Mouse (Mus musculus): ENCODE measurements around the gene Oprd1.
A peak's percentile ranks its signal among the peaks of the same experiment; 100 is the strongest.

Gene Oprd1

DNA sequence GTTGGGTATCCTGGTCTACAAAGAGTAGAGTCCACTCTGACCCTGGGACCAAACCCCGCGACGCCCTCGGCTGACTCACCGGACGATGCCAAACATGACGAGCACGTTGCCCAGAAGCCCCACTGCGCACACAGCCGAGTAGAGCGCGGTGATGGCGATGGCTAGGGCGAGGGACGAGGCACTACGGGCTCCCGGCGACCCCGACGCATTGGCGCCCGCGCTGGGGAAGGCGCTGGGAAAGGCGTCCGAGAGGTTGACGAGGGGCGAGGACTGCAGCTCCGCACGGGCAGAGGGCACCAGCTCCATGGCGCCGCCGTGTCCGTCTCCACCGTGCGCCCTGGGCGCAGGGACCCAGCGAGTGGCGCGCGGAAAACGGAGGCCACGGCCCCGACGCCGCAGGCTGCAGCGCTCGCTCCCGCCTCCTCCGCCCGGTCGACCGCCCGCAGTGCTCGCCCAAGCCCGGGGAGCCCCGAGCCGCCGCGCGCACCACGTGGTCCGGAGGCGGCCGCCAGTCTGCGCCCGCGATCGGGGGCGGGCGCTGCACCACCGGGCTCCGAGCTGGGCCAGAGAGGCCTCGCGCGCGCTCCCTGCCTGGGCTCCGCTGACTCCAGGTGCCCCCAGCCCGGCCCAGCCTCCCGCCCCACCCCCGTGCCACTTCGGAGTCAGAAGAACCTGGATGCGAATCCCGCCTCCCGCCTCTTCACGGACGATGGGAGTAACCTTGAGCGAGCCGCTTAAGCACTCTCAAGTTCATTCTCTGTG is at the start of gene Oprd1:
TSS of gene Oprd1 (minus strand) at position 407 of the 762 bp plus-strand sequence.
- no peak for DNase-seq (ENCODE audit: low spot score in 2 of 2)

DNA sequence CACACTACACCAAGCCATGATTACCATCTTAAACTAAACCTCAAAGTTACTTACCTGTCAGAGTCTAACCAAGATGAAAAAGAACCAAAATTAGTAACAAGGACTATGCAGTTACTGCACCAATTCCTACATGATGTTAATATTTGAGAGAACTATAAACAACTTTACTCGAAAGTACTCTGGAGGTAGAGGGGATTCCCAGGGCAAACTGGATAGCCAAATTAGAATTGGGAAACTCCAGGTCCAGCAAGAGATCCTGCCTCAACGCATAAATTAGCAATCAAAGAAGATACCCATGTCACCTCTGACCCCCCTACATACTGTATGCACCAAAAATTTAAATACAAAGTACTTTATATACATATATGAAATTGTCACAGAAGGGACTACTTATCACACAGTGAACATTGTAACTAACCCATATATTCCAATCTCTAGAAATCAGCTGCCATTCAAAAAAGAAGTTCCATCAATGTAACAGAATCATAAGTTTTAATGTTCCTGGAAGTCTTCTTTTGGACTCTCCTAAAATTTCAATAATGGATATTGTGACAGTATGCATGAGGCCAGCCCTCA is 43.6 kb upstream of the Oprd1 start:
- DNase-seq (ENCODE audit: low spot score in 2 of 2): no peak

- DNase-seq (ENCODE audit: low spot score in 2 of 2): no peak
Observed at GRCm38 (mm10) chr4:132183162-132183561, 38.9 kb upstream of the Oprd1 start.

- peak in 1 of 2 experiments; percentile 31 for DNase-seq (ENCODE audit: low spot score in 2 of 2)
Observed at GRCm38 (mm10) chr4:132181721-132182658, 37.7 kb upstream of the Oprd1 start.

GRCm38 (mm10) chr4:132180710-132181109 is 36.4 kb upstream of the Oprd1 start:
- DNase-seq (ENCODE audit: low spot score in 2 of 2): peak; percentile 30 to 69

GRCm38 (mm10) chr4:132178630-132179059 is 34.4 kb upstream of the Oprd1 start:
- DNase-seq (ENCODE audit: low spot score in 2 of 2): peak; percentile 59 to 70

DNA sequence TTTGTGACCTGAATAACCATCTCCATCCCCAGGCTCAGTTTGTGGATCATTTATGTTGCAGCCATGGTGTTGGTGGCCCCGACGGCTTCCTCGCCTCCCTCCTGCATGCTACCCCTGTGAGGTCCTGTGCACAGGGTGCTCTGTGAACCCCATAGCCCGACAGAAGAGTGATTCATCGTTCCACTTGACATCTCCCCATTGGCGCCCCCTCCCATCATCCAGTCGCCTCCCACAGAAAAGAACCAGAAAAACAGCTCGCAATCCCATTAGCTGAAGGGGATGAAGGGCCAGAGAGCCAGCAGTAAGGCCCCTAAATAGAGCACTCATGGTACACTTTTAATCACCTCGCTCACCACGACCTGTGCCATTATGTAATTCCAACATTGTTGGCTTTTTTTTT is 32.2 kb upstream of the Oprd1 start:
- no peak for DNase-seq (ENCODE audit: low spot score in 2 of 2)

GRCm38 (mm10) chr4:132170891-132171290 is 26.6 kb upstream of the Oprd1 start:
- DNase-seq (ENCODE audit: low spot score in 2 of 2): no peak

- DNase-seq (ENCODE audit: low spot score in 2 of 2): no peak
Observed at GRCm38 (mm10) chr4:132169761-132170160, 25.5 kb upstream of the Oprd1 start.

- no peak for DNase-seq (ENCODE audit: low spot score in 2 of 2)
Observed at GRCm38 (mm10) chr4:132169271-132169670, 25.0 kb upstream of the Oprd1 start.

- DNase-seq (ENCODE audit: low spot score in 2 of 2): no peak
Observed at GRCm38 (mm10) chr4:132167436-132167835, 23.1 kb upstream of the Oprd1 start.

GRCm38 (mm10) chr4:132166350-132167290 is 22.3 kb upstream of the Oprd1 start:
- DNase-seq (ENCODE audit: low spot score in 2 of 2): no peak

GRCm38 (mm10) chr4:132165691-132166090 is 21.4 kb upstream of the Oprd1 start:
- DNase-seq (ENCODE audit: low spot score in 2 of 2): no peak

DNA sequence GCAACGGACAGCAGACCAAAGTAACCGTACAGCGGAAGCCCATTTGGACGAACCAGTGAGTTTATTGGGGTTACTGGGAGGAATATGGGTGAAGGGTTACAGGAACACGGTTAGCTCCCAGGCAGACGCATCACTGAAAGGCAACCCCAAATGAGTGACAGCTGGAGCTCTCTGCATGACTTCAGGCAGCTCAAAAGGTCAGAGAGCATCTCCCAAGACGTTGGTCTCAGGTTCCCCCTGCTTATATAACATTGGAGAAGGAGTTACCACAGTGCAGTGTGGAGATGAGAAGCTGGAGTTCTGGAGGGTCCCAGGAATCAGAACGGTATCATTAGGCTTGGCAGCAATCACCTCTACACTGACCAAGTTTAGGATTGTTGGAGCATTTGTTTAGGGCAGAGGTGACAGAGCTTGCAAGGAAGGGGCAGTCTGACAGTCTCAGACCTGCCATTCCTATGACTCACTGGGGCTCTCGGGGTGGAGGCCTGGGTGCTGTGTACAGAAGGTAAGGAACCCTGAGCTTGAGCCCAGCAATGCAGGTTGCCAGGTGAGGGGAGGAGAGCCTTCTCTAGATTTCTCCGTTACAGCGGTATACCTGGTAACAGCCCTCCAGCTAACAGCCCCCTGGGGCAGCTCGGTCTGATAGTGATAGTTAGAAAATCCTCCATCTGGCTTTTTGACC is 12.8 kb upstream of the Oprd1 start:
- no peak for DNase-seq (ENCODE audit: low spot score in 2 of 2)

DNA sequence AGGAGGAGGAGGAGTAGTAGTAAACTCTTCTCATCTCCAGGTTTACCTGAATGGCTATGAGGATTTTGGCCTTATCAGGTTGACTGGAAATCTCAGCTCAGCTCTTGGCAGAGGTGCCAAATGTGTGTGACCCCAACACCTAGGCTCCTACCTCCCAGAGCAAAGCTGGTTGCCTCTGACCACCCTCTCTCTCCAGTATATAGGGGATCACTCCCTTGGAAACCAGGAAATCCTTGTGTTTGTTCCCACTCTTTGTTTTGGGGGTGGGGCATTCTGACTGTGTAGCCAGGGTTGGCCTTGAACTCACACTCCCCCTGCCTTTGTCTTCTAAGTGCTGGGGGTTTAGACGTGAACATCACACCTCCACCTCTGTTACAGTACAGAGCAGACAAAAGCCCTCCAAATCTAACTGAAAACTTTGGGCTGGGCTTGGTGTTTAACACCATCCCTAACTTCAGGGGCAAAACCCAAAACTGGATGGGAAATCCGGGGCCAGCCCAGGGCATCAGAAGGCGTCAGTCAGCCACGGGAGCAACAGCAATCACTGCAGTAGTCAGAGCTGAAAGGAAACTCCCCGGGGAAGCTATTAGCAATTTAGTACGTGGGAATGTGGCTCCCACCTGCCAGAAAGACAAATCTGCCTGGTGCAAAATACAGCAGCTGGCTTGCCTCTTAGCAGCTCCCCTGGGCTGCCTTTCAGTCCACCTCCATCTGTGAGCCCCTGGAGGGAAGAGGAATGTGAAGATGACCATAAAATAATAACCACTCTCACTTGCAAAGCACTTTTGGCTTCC is 10.8 kb upstream of the Oprd1 start:
- DNase-seq (ENCODE audit: low spot score in 2 of 2): no peak

- DNase-seq (ENCODE audit: low spot score in 2 of 2): no peak
Observed at GRCm38 (mm10) chr4:132151673-132152072, 7.4 kb upstream of the Oprd1 start.

- DNase-seq (ENCODE audit: low spot score in 2 of 2): no peak
Observed at GRCm38 (mm10) chr4:132146201-132146600, 1.9 kb upstream of the Oprd1 start.

DNA sequence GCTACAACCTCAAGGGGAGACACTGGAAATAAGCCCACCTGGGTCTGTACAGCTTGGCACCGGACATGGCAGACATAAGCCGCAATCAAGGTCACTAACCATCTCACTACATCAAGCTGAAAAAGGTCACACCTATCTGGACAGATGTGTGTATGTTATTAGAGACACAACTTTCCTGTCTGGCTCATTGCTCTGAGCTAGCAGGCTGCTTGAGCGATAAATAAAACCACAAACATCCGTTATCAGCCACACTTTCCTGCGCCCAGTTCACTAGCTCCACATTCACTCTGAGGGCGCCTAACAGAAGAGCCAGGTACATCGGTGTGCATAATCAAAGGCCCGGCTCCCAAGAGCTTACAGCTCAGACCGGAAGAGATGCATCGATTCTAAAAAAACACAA is 806 bp upstream of the Oprd1 start:
- DNase-seq (ENCODE audit: low spot score in 2 of 2): no peak

DNA sequence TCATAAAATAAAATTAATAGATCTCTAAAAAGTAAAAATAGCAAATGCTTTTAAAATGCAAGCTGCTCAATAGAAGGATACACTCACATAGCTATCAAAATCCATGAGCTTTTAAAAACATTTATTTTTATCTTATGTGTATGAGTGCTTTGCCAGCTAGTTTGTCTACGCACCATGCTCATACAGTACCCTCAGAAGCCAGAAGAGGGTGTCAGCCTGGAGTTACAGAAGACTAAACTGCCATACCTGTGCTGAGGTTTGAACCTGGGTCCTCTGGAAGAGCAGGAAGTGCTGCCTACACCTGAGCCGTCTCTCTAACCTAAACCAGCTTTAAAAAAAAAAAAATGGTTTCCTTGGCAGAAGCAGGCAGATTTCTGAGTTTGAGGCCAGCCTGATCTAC is 5.6 kb downstream of the Oprd1 start:
- peak in 1 of 2 experiments; percentile 29 for DNase-seq (ENCODE audit: low spot score in 2 of 2)

- DNase-seq (ENCODE audit: low spot score in 2 of 2): no peak
Observed at GRCm38 (mm10) chr4:132137013-132137412, 7.3 kb downstream of the Oprd1 start.
